In the genomic region with DNA sequence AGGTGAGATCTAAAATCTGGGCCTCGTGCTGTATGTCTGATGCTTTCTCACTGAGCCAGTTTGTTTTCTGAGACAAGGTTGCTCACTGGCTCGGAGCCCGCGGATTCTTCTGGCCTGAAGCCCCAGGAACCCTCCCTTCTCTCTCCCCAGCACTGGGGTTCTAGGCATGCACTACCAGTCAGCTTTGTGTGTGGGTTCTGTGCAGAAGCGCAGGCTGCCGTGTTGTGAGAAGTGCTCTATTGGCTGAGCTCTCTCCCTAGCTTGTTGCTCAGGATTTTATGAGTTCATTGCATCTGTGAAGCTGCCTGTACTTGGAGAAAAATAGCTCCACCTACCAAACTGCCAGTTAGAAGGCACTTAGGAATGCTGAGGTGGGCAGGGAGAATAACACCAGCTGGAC, we compare ENCODE assay signal across 9 mouse cellular contexts.
DNase-seq lines count a peak whose midpoint lies in the region; ATAC-seq and TF ChIP-seq lines count a peak whose summit lies in the region.
"Had no signal": no experiment of that assay in that cellular context is flagged by ENCODE, and none has a peak within 500 bp of the region (broad histone marks: within the 10 kb centered on the region; RNA-seq: fewer than 3 reads in every experiment).

No protein-coding gene starts in this region.

- H3K9ac ChIP-seq in lung, postnatal 0 days (replicated peaks; ENCODE audit: low read depth), result no peak overlapping the region
- H3K9ac ChIP-seq in hindbrain, embryonic 14.5 days, result no peak overlapping the region

- H3K4me2 ChIP-seq in lung, postnatal 0 days (replicated peaks; ENCODE audit: low read depth, low read length), result no peak overlapping the region
- no peak overlapping the region for H3K4me2 ChIP-seq in hindbrain, embryonic 14.5 days (replicated peaks)

- H3K4me1 ChIP-seq in lung, postnatal 0 days (ENCODE audit: insufficient read depth, low read depth, low read length), result 0 out of 2 replicates have a peak, but pooled peaks cover 5% of the 10 kb centered on the region
- H3K4me1 ChIP-seq in hindbrain, embryonic 14.5 days (replicated peaks; ENCODE audit: control insufficient read depth, insufficient read depth, low read length), result no peaks in the 10 kb centered on the region

- H3K9me3 ChIP-seq in lung, postnatal 0 days (ENCODE audit: low read length), result no peaks in the 10 kb centered on the region
- H3K9me3 ChIP-seq in hindbrain, embryonic 14.5 days (ENCODE audit: control insufficient read depth, low read length), result no peaks in the 10 kb centered on the region

- intact Hi-C loops in left cerebral cortex, postnatal 4 days (cut with DNase I), result no loop called here

- DNase-seq in left cerebral cortex, adult 11 months (ENCODE audit: low spot score), result peak; percentile 60
- DNase-seq in left cerebral cortex, postnatal 4 days, result no peak
- peak; percentile 63 to 64 for DNase-seq in cerebellum, postnatal 10 days
- peak; percentile 87 for DNase-seq in layer of hippocampus, adult 9-11 months
- peak; percentile 69 for DNase-seq in right cerebral cortex, postnatal 25 days
- no peak for DNase-seq in lung, postnatal 0 days (ENCODE audit: low spot score)
- no peak for DNase-seq in hindbrain, embryonic 14.5 days (ENCODE audit: low spot score)
- DNase-seq in B cell, adult 2 months, result no peak
- DNase-seq: heart, postnatal 4 days had no signal

- H3K36me3 ChIP-seq in lung, postnatal 0 days (ENCODE audit: insufficient read depth, low read length), result no peaks in the 10 kb centered on the region
- peaks cover 11% of the 10 kb centered on the region; the same call in 1 of the 2 replicates for H3K36me3 ChIP-seq in hindbrain, embryonic 14.5 days (replicated peaks; ENCODE audit: control insufficient read depth, insufficient read depth)

- no peak for TF ChIP-seq CTCF in lung, postnatal 0 days (IDR thresholded peaks at IDR 0.05)

- ATAC-seq in lung, postnatal 0 days, result no peak
- ATAC-seq in hindbrain, embryonic 14.5 days (ENCODE audit: low FRiP score), result no peak

- H3K4me3 ChIP-seq in lung, postnatal 0 days (ENCODE audit: low read depth, low read length), result no peak overlapping the region
- no peak overlapping the region for H3K4me3 ChIP-seq in hindbrain, embryonic 14.5 days (replicated peaks; ENCODE audit: low read length)

- 67% methylated on average over 6 of the region's 6 CpGs for WGBS in lung, postnatal 0 days
- WGBS in hindbrain, embryonic 14.5 days, result 89% methylated on average over 6 of the region's 6 CpGs

- H3K27me3 ChIP-seq in lung, postnatal 0 days (replicated peaks; ENCODE audit: insufficient read depth, low read length), result no peaks in the 10 kb centered on the region
- no peaks in the 10 kb centered on the region for H3K27me3 ChIP-seq in hindbrain, embryonic 14.5 days (ENCODE audit: control insufficient read depth, insufficient read depth, low read length)

- no peak for TF ChIP-seq EP300 in lung, postnatal 0 days (IDR thresholded peaks at IDR 0.05)

- no peak overlapping the region for H3K27ac ChIP-seq in lung, postnatal 0 days (ENCODE audit: low read length)
- H3K27ac ChIP-seq in hindbrain, embryonic 14.5 days, result no peak overlapping the region

Comparison
In these comparisons a context has a peak if more than half of its experiments do, and no peak if none do; other contexts are left out.
1. DNase-seq: peak in left cerebral cortex, adult 11 months (single experiment), cerebellum, postnatal 10 days (2 of 2), layer of hippocampus, adult 9-11 months (single experiment) and right cerebral cortex, postnatal 25 days (single experiment); none in left cerebral cortex, postnatal 4 days (single experiment), lung, postnatal 0 days (single experiment), hindbrain, embryonic 14.5 days (single experiment) and B cell, adult 2 months (0 of 2).